Mouse (Mus musculus): ENCODE measurements at regions not wholly inside any gene's neighbourhood (a gene's known extent, or its start where the extent isn't known, plus 50 kb on each side); places are given as distances from the start of the nearest gene placed in this dataset.

- in situ Hi-C loops (cut with MboI; ENCODE audit: low pct_unique_long_range_greater_than_20kb in 1 of 2, low sequenced_read_pairs in 2 of 2, unreplicated experiment in 1 of 2), result no loop called here
These were observed 276.2 kb upstream of the Rpl38 start for GRCm38 (mm10) chr11:114392161-114392560.

GRCm38 (mm10) chr11:114391553-114391952, 276.8 kb upstream of the Rpl38 start:
- in situ Hi-C loops (cut with MboI; ENCODE audit: low pct_unique_long_range_greater_than_20kb in 1 of 2, low sequenced_read_pairs in 2 of 2, unreplicated experiment in 1 of 2), result no loop called here

GRCm38 (mm10) chr11:114387091-114387490, 281.2 kb upstream of the Rpl38 start:
- in situ Hi-C loops (cut with MboI; ENCODE audit: low pct_unique_long_range_greater_than_20kb in 1 of 2, low sequenced_read_pairs in 2 of 2, unreplicated experiment in 1 of 2), result no loop called here

- in situ Hi-C loops (cut with MboI; ENCODE audit: low pct_unique_long_range_greater_than_20kb in 1 of 2, low sequenced_read_pairs in 2 of 2, unreplicated experiment in 1 of 2), result no loop called here
These were observed 288.9 kb upstream of the Rpl38 start for GRCm38 (mm10) chr11:114379411-114379824.

GRCm38 (mm10) chr11:114375921-114376320, 292.4 kb upstream of the Rpl38 start:
- in situ Hi-C loops (cut with MboI; ENCODE audit: low pct_unique_long_range_greater_than_20kb in 1 of 2, low sequenced_read_pairs in 2 of 2, unreplicated experiment in 1 of 2), result no loop called here

- in situ Hi-C loops (cut with MboI; ENCODE audit: low pct_unique_long_range_greater_than_20kb in 1 of 2, low sequenced_read_pairs in 2 of 2, unreplicated experiment in 1 of 2), result no loop called here
These were observed 297.6 kb upstream of the Rpl38 start for GRCm38 (mm10) chr11:114370708-114371107.

GRCm38 (mm10) chr11:114367779-114368178, 300.5 kb upstream of the Rpl38 start:
- in situ Hi-C loops (cut with MboI; ENCODE audit: low pct_unique_long_range_greater_than_20kb in 1 of 2, low sequenced_read_pairs in 2 of 2, unreplicated experiment in 1 of 2), result no loop called here

- in situ Hi-C loops (cut with MboI; ENCODE audit: low pct_unique_long_range_greater_than_20kb in 1 of 2, low sequenced_read_pairs in 2 of 2, unreplicated experiment in 1 of 2), result no loop called here
These were observed 294.1 kb upstream of the Sdk2 start for GRCm38 (mm10) chr11:114360946-114361345.

- in situ Hi-C loops (cut with MboI; ENCODE audit: low pct_unique_long_range_greater_than_20kb in 1 of 2, low sequenced_read_pairs in 2 of 2, unreplicated experiment in 1 of 2), result no loop called here
These were observed 293.5 kb upstream of the Sdk2 start for GRCm38 (mm10) chr11:114360321-114360720.

GRCm38 (mm10) chr11:114352146-114352795, 285.4 kb upstream of the Sdk2 start:
- in situ Hi-C loops (cut with MboI; ENCODE audit: low pct_unique_long_range_greater_than_20kb in 1 of 2, low sequenced_read_pairs in 2 of 2, unreplicated experiment in 1 of 2), result no loop called here

- in situ Hi-C loops (cut with MboI; ENCODE audit: low pct_unique_long_range_greater_than_20kb in 1 of 2, low sequenced_read_pairs in 2 of 2, unreplicated experiment in 1 of 2), result no loop called here
These were observed 270.1 kb upstream of the Sdk2 start for GRCm38 (mm10) chr11:114336839-114337484.

- in situ Hi-C loops (cut with MboI; ENCODE audit: low pct_unique_long_range_greater_than_20kb in 1 of 2, low sequenced_read_pairs in 2 of 2, unreplicated experiment in 1 of 2), result no loop called here
These were observed 269.3 kb upstream of the Sdk2 start for GRCm38 (mm10) chr11:114335950-114336838.

GRCm38 (mm10) chr11:114331579-114332150, 264.8 kb upstream of the Sdk2 start:
- in situ Hi-C loops (cut with MboI; ENCODE audit: low pct_unique_long_range_greater_than_20kb in 1 of 2, low sequenced_read_pairs in 2 of 2, unreplicated experiment in 1 of 2), result no loop called here

- in situ Hi-C loops (cut with MboI; ENCODE audit: low pct_unique_long_range_greater_than_20kb in 1 of 2, low sequenced_read_pairs in 2 of 2, unreplicated experiment in 1 of 2), result no loop called here
These were observed 263.5 kb upstream of the Sdk2 start for GRCm38 (mm10) chr11:114330316-114330715.

GRCm38 (mm10) chr11:114322627-114323026, 255.8 kb upstream of the Sdk2 start:
- in situ Hi-C loops (cut with MboI; ENCODE audit: low pct_unique_long_range_greater_than_20kb in 1 of 2, low sequenced_read_pairs in 2 of 2, unreplicated experiment in 1 of 2), result no loop called here

- in situ Hi-C loops (cut with MboI; ENCODE audit: low pct_unique_long_range_greater_than_20kb in 1 of 2, low sequenced_read_pairs in 2 of 2, unreplicated experiment in 1 of 2), result no loop called here
These were observed 255.1 kb upstream of the Sdk2 start for GRCm38 (mm10) chr11:114321974-114322373.

- in situ Hi-C loops (cut with MboI; ENCODE audit: low pct_unique_long_range_greater_than_20kb in 1 of 2, low sequenced_read_pairs in 2 of 2, unreplicated experiment in 1 of 2), result no loop called here
These were observed 254.7 kb upstream of the Sdk2 start for GRCm38 (mm10) chr11:114321527-114321926.

GRCm38 (mm10) chr11:114315274-114315673, 248.4 kb upstream of the Sdk2 start:
- in situ Hi-C loops (cut with MboI; ENCODE audit: low pct_unique_long_range_greater_than_20kb in 1 of 2, low sequenced_read_pairs in 2 of 2, unreplicated experiment in 1 of 2), result no loop called here

GRCm38 (mm10) chr11:114313652-114314051, 246.8 kb upstream of the Sdk2 start:
- in situ Hi-C loops (cut with MboI; ENCODE audit: low pct_unique_long_range_greater_than_20kb in 1 of 2, low sequenced_read_pairs in 2 of 2, unreplicated experiment in 1 of 2), result no loop called here
